Mouse (Mus musculus) heart, embryonic 16.5 days (tissue): ENCODE measurements around the gene Apoh. TPM values are rescaled to one million over a fixed set of nuclear protein-coding genes. Genes with fewer than 3 reads are reported as not detected.

Source experiments
- ATAC-seq: fragments of 200-750 bp; cut with Nextera tagmentation; replicated peaks from 2 replicates; pipeline ENCODE4 v1.8.0; 2017; ENCODE audit warnings: moderate number of reproducible peaks; ENCODE audit not compliant: insufficient read depth, low FRiP score; ENCODE audit errors: extremely low read depth
- H3K27ac ChIP-seq: fragments of 300-500 bp; sonication (generic); 2 replicates; pipeline ENCODE4 v1.5.1; 2014; ENCODE audit warnings: mild to moderate bottlenecking, low read length, control low read depth, moderate library complexity
- H3K27me3 ChIP-seq: fragments of 300-500 bp; sonication (generic); 2 replicates; pipeline ENCODE4 v1.6.1; 2014; ENCODE audit warnings: low read length, mixed read lengths; ENCODE audit not compliant: control insufficient read depth, insufficient read depth
- H3K36me3 ChIP-seq: fragments of 300-500 bp; sonication (generic); 2 replicates; pipeline ENCODE4 v1.6.1; 2014; ENCODE audit not compliant: control insufficient read depth, insufficient read depth
- H3K4me1 ChIP-seq: fragments of 300-500 bp; sonication (generic); 2 replicates; pipeline ENCODE4 v1.6.1; 2014; ENCODE audit warnings: low read length, mixed read lengths; ENCODE audit not compliant: control insufficient read depth, insufficient read depth
- H3K4me2 ChIP-seq: fragments of 300-500 bp; sonication (generic); 2 replicates; pipeline ENCODE4 v1.6.1; 2014; ENCODE audit warnings: low read depth, mild to moderate bottlenecking, control low read depth, low read length
- H3K4me3 ChIP-seq: fragments of 300-500 bp; sonication (generic); 2 replicates; pipeline ENCODE4 v1.5.1; 2014; ENCODE audit warnings: mild to moderate bottlenecking, control low read depth, low read length
- H3K9ac ChIP-seq: fragments of 300-500 bp; sonication (generic); 2 replicates; pipeline ENCODE4 v1.6.1; 2014; ENCODE audit warnings: low read length, control low read depth
- H3K9me3 ChIP-seq: fragments of 300-500 bp; sonication (generic); replicated peaks from 2 replicates; pipeline ENCODE4 v1.6.1; 2016; ENCODE audit warnings: low read length; ENCODE audit not compliant: control insufficient read depth
- WGBS: fragments of 180-500 bp; shearing (Covaris S2); extraction: QIAGEN DNeasy Blood & Tissue Kit; methylation state at CpG from one replicate; pipeline ENCODE4 v1.1.7; 2014; 5-methylcytosine and 5-hydroxymethylcytosine counted together
- polyA plus RNA-seq: library from polyadenylated mRNA; unstranded; fragments of >200 nt; fragmentation: Nextera tagmentation; extraction: Ambion mirVana; gene quantifications from 2 replicates; pipeline ENCODE4 v1.2.1, GENCODE M21; 2015

Apoh gene
- polyA plus RNA-seq, 1 experiment from 2014 or later: 0.66 TPM

GRCm38 (mm10) chr11:108419242-108419641 is 76.1 kb downstream of the Apoh start:
- Histone ChIP-seq H3K4me1 (no peaks in the 10 kb centered on the region), H3K9me3 (no peaks in the 10 kb centered on the region), H3K9ac (no peak overlapping the region), H3K4me3 (no peak overlapping the region), H3K36me3 (no peaks in the 10 kb centered on the region), H3K4me2 (no peak overlapping the region), H3K27me3 (no peaks in the 10 kb centered on the region), H3K27ac (no peak overlapping the region)
- no peak for ATAC-seq
- WGBS: 77% methylated on average over 6 of the region's 6 CpGs

- Histone ChIP-seq H3K27ac (no peak overlapping the region), H3K4me3 (no peak overlapping the region), H3K4me2 (no peak overlapping the region), H3K36me3 (no peaks in the 10 kb centered on the region), H3K9ac (no peak overlapping the region), H3K4me1 (no peaks in the 10 kb centered on the region), H3K9me3 (no peaks in the 10 kb centered on the region), H3K27me3 (no peaks in the 10 kb centered on the region)
- ATAC-seq: no peak
- 78% methylated on average over 4 of the region's 4 CpGs for WGBS
Measured at GRCm38 (mm10) chr11:108420751-108421150, 77.6 kb downstream of the Apoh start.

- H3K9me3 ChIP-seq: no peaks in the 10 kb centered on the region
- no peak for ATAC-seq
- H3K36me3 ChIP-seq: no peaks in the 10 kb centered on the region
- no peaks in the 10 kb centered on the region for H3K27me3 ChIP-seq
- H3K4me3 ChIP-seq: no peak overlapping the region
- WGBS: 76% methylated on average over 7 of the region's 7 CpGs
- no peak overlapping the region for H3K4me2 ChIP-seq
- peaks cover 3% of the 10 kb centered on the region; the same call in 1 of the 2 replicates for H3K4me1 ChIP-seq
- no peak overlapping the region for H3K9ac ChIP-seq
- no peak overlapping the region for H3K27ac ChIP-seq
Measured at GRCm38 (mm10) chr11:108423221-108423620, 80.1 kb downstream of the Apoh start.

GRCm38 (mm10) chr11:108424111-108424510 is 81.0 kb downstream of the Apoh start:
- ATAC-seq: no peak
- Histone ChIP-seq H3K27ac (no peak overlapping the region), H3K9ac (peak overlapping the region; percentile 42; the same call in 1 of the 2 replicates)

GRCm38 (mm10) chr11:108424889-108425591 is 81.9 kb downstream of the Apoh start, which contains the start of gene Cep112:
Gene Cep112, plus strand, starts transcription at chr11:108425192.
- H3K36me3 ChIP-seq: no peaks in the 10 kb centered on the region
- peak within 1 kb of the TSS; percentile 37; the same call in 1 of the 2 replicates for H3K27ac ChIP-seq
- H3K9ac ChIP-seq: peak within 1 kb of the TSS; percentile 86
- under 1% methylated on average over 61 of the region's 61 CpGs for WGBS
- peak; percentile 98 for ATAC-seq
- H3K9me3 ChIP-seq: no peaks in the 10 kb centered on the region
- H3K4me3 ChIP-seq: peak within 1 kb of the TSS; percentile 76
- peak within 1 kb of the TSS; percentile 87 for H3K4me2 ChIP-seq
- peaks cover 3% of the 10 kb centered on the region; the same call in 1 of the 2 replicates for H3K4me1 ChIP-seq
- H3K27me3 ChIP-seq: no peaks in the 10 kb centered on the region

More at GRCm38 (mm10) chr11:108424111-108424510, 81.0 kb downstream of the Apoh start:
- 15% methylated on average over 5 of the region's 5 CpGs for WGBS
- Histone ChIP-seq H3K4me2 (peak overlapping the region; percentile 87), H3K4me3 (peak overlapping the region; percentile 76), H3K4me1 (peaks cover 3% of the 10 kb centered on the region; the same call in 1 of the 2 replicates), H3K36me3 (no peaks in the 10 kb centered on the region), H3K27me3 (no peaks in the 10 kb centered on the region), H3K9me3 (no peaks in the 10 kb centered on the region)

- peak overlapping the region; percentile 37; the same call in 1 of the 2 replicates for H3K27ac ChIP-seq
Measured at GRCm38 (mm10) chr11:108425592-108425921, 82.4 kb downstream of the Apoh start.

GRCm38 (mm10) chr11:108426086-108426485 is 82.9 kb downstream of the Apoh start:
- Histone ChIP-seq H3K4me3 (peak overlapping the region; percentile 76), H3K27me3 (no peaks in the 10 kb centered on the region), H3K27ac (no peak overlapping the region), H3K9ac (no peak overlapping the region), H3K4me2 (peak overlapping the region; percentile 87), H3K9me3 (no peaks in the 10 kb centered on the region), H3K36me3 (no peaks in the 10 kb centered on the region), H3K4me1 (peaks cover 3% of the 10 kb centered on the region; the same call in 1 of the 2 replicates)
- WGBS: 86% methylated on average over 3 of the region's 3 CpGs
- no peak for ATAC-seq

More at GRCm38 (mm10) chr11:108425592-108425921, 82.4 kb downstream of the Apoh start:
- peak overlapping the region; percentile 86 for H3K9ac ChIP-seq
- H3K36me3 ChIP-seq: no peaks in the 10 kb centered on the region
- H3K4me3 ChIP-seq: peak overlapping the region; percentile 76
- peaks cover 3% of the 10 kb centered on the region; the same call in 1 of the 2 replicates for H3K4me1 ChIP-seq
- peak overlapping the region; percentile 87 for H3K4me2 ChIP-seq
- no peaks in the 10 kb centered on the region for H3K27me3 ChIP-seq
- 6% methylated on average over 14 of the region's 14 CpGs for WGBS
- no peaks in the 10 kb centered on the region for H3K9me3 ChIP-seq
- ATAC-seq: peak; percentile 42

GRCm38 (mm10) chr11:108427191-108427590 is 84.0 kb downstream of the Apoh start:
- Histone ChIP-seq H3K4me2 (no peak overlapping the region), H3K9ac (no peak overlapping the region), H3K4me1 (peaks cover 3% of the 10 kb centered on the region; the same call in 1 of the 2 replicates), H3K27me3 (no peaks in the 10 kb centered on the region), H3K9me3 (no peaks in the 10 kb centered on the region), H3K36me3 (no peaks in the 10 kb centered on the region), H3K27ac (no peak overlapping the region), H3K4me3 (no peak overlapping the region)
- WGBS: 62% methylated on average over 6 of the region's 6 CpGs
- no peak for ATAC-seq

GRCm38 (mm10) chr11:108429076-108429475 is 85.9 kb downstream of the Apoh start:
- WGBS: 73% methylated on average over 2 of the region's 2 CpGs

More at GRCm38 (mm10) chr11:108429076-108429475, 85.9 kb downstream of the Apoh start:
- H3K27me3 ChIP-seq: no peaks in the 10 kb centered on the region
- no peak overlapping the region for H3K9ac ChIP-seq
- no peak overlapping the region for H3K4me3 ChIP-seq
- peaks cover 3% of the 10 kb centered on the region; the same call in 1 of the 2 replicates for H3K4me1 ChIP-seq
- H3K27ac ChIP-seq: no peak overlapping the region
- no peak overlapping the region for H3K4me2 ChIP-seq
- no peaks in the 10 kb centered on the region for H3K9me3 ChIP-seq
- no peak for ATAC-seq
- no peaks in the 10 kb centered on the region for H3K36me3 ChIP-seq
